Mouse (Mus musculus) stomach, postnatal 0 days (tissue): ENCODE results near the gene Krt87.

ENCODE experiments used
- CTCF ChIP-seq: IDR thresholded peaks from 2 replicates; pipeline ENCODE4 v1.5.1; 2016; ENCODE audit warnings: antibody characterized with exemption, low read depth, mild to moderate bottlenecking, moderate library complexity
- EP300 ChIP-seq: optimal IDR thresholded peaks from 2 replicates; pipeline ENCODE3; 2016; ENCODE audit warnings: antibody characterized with exemption

DNA sequence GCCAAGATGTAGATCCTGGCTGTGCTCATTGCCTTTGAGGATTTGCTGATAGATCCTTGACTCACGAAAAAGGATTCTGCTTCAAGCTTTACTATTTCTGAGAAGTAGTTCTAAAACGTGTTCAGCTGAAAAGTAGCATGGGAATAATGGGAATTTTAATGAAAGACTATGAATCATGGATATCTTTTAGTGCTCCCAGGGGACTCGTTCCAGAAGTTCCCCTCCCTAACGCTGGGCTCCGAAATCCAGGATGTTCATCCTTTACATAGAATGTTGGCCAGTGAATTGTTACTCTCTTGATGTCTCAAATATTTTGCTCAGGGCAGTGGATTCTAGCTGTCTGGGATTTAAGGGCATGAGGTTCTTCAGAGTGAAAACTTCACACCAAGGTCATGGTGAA is 46.4 kb downstream of the Krt87 start:
- TF ChIP-seq CTCF (no peak), EP300 (no peak)
